Mouse (Mus musculus) left cerebral cortex, postnatal 10 days (tissue): ENCODE measurements at regions not wholly inside any gene's neighbourhood (a gene's known extent, or its start where the extent isn't known, plus 50 kb on each side); places are given as distances from the start of the nearest gene placed in this dataset.

ENCODE experiments used
- DNase-seq, 2 experiments: peaks; one replicate each; pipeline ENCODE4 v3.0.0; 2021 to 2022; ENCODE audit warnings: low spot score in 2 of 2, mixed read lengths in 1 of 2; ENCODE audit errors: extremely low spot score in 1 of 2
- intact Hi-C: fragments of 180-260 bp; cut with DNase I; formaldehyde crosslinking; loops from one replicate; pipeline ENCODE4 v1.15.1; 2025

DNA sequence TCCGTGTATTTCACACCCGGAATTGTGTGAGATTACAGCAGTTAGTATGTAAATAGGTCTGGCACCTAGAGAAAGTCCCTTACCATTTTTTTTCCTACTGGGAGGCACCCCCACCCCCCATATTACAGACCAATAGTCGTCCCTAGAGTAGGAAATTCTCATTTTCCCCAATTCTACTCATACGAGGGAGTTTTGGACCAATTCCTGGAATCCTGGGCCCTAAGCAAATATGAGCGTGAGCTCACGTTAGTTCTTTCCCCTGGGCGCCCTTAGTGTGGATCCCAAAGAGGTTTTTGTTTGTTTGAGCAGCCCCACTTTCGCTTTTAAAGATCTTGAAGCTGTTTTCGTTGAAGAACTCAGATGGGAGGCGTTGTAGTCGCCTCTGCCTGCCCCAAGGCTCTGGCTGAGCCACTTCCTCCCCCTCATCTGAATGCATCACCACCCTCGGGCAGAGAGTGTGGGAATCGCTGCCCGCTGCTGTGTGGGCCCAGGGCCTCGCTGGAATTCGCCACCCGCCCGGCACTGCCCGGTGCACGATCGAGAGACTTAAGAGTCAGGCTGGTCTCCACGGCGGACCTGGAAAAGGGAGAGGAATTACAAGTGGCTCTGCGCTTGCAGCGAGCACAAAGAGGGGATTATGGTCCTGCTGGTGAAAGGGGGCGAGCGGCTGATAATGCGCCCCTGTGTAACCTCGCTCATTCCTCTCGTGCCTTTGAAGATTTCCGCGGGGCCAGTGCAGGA lies 80.6 kb upstream of the Akt3 start:
- DNase-seq, result peak; percentile 71 to 79
- intact Hi-C loops, result no loop called here

DNA sequence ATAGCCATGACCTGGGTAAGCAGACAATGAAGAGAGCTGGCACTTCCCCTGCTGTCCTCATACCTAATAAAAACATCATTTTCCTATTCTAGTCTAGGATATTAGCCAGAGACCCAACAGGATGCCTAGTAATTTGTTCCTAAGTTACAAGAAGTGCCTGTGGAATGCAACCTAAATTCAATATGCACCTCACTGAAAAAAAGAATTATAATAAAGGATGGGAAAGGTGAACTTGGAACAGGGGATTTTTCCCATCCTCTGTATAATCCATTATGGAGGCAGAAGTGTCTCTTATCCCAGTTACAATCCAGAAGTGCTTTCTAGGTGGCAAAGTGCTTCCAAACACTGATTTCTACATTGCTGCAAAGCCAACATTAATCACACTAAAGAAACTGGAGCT lies 79.8 kb upstream of the Akt3 start:
- DNase-seq, result no peak
- intact Hi-C loops, result no loop called here

DNA sequence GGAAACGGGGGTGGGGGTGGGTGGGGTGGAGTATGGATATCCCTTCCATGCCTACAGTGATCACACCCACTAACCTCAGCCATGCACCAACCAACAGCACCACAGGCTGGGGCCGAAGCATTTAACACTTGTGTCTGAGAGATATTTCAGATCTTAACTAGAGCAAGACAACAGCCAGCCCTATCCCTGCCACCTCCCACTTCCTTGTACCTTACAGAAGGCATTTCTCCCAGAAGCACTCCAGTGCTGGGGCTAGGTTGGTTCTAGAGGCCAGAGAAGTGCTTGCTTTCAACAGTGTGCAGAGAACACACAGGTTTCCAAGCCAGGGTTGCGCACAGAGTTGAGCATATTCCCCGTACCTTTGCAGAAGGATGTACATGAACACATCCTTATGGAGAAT lies 79.1 kb upstream of the Akt3 start:
- no peak for DNase-seq
- intact Hi-C loops, result no loop called here

DNA sequence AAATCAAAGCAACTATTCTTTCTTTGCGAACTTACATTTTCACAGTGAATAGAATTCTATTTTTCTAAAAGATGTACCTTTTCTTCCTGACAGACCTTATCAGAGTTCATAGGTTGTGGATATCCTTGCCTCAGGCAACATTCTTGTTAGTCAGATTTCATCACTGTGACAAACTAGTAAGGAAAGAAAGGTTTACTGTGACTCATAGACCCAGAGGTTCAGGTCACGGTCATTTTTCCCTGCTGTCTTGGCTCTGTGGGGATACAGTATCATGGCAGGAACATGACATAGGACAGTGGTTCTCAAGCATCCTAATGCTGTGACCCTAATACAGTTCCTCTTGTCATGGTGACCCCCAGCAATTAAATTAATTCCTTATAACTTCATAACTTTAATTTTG lies 78.4 kb upstream of the Akt3 start:
- no peak for DNase-seq
- intact Hi-C loops, result no loop called here

DNA sequence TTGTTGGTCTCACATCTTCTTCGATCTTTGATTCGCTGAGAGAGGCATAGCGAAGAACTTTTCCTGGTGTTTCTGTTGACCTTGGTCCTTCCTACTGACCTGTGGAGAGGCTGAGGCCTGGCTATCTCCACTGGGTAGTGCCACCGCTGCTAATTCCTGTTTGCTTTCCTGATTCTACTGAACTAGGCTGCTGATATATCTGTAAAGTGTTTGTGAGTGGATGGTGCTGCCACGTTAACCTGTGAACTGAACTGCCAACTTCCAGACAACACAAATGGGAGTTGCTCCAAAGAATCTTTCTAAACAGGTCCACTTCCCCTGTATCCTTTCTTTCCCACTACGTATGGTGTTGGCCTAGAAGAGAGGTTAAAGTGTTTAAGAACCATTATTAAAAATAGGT lies 78.0 kb upstream of the Akt3 start:
- intact Hi-C loops, result no loop called here
- DNase-seq, result no peak

DNA sequence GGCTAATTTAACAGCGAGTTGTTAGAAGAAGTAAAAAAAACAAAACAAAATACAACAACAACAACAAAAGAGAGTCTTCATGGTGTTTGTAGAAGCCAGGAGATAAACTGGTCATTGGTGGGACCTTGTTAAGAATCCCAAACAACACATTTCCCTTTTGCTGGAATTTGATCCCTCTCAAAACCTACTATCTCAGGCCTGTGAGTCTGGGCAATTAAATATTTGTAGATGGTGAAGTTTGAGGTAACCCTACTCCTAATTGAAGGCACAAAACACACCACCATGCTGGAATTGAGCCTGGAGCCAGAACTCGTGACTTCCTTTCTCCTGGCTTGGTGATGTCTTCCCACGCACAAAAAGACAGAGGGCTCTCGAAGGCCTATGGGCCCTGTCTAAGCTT lies 65.4 kb upstream of the Akt3 start:
- no peak for DNase-seq
- intact Hi-C loops, result no loop called here

DNA sequence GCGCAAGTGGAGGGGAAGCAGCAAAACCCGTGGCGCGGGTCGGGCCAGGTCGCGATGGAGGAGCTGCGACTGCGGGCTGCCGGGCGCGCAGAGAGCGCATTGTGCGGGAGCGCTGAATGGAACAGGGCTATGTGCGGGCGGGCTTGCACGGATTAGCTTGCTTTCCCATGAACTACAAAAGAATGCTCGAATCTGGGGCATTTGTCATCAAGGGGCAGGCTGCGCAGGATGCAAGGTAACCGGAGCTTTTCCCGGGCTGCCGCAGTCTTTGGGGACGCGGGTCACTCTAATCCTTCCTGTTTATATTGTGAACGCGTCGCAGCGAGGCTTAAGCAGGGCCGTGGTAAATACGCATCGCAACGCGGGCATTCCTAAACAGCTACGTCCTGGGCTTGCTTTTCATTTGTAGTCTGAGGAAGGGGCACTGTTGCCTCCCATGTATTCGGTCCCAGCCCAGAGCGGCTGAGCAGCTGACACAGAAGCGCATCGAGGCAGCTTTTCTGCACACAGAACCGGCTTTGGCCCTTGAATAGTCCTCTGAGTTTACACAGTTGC lies 64.8 kb upstream of the Akt3 start:
- intact Hi-C loops, result no loop called here
- peak; percentile 16 to 58 for DNase-seq

DNA sequence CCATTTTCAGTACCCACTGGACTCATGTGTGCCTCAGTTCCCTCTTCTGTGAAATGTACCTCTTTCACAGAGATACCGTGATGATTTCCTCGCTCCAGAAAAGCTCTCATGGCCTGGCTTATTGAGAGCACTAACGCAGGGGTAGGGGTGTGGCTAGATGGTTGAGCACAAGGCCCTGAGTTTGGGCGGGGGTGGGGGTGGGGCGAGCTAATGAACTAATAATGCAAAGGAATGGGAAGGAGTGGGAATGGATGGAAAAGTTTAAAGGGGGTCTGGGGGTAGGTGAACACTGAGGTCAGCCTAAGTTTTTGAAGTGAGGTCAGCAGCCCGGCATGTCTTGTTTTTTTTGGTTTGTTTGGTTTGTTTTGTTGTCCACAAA lies 64.3 kb upstream of the Akt3 start:
- no peak for DNase-seq
- intact Hi-C loops, result no loop called here

DNA sequence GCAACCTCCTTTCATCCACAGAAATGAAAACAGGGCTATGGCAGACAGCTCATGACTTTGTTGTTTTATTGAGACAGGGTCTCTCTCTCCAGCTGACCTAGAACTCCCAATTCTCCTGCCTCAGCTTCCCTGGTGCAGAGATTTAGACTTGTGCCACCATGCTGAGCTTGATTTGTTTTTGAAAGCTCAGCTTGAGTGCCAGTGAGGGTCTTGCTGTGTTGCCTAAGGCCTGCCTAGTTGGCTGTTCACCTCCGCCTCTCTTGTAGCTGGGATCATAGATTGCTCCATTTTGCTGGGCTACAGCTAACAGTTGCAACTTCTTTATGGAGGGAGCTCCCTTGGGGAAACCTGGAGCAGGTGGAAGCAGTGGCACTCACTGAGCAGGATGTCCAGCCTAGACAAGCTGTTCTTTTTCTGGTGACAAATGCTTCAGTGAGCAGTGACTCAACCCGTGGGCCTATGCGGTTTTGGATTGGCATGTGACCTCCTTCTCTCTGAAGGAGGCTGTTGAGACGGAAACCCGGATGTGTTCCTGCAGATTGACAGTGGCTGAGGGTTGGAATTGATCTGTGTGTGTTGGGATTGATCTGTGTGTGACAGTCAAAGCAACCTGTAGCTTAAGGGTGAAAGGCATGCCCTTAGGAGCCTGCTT lies 63.8 kb upstream of the Akt3 start:
- DNase-seq, result no peak
- intact Hi-C loops, result no loop called here

DNA sequence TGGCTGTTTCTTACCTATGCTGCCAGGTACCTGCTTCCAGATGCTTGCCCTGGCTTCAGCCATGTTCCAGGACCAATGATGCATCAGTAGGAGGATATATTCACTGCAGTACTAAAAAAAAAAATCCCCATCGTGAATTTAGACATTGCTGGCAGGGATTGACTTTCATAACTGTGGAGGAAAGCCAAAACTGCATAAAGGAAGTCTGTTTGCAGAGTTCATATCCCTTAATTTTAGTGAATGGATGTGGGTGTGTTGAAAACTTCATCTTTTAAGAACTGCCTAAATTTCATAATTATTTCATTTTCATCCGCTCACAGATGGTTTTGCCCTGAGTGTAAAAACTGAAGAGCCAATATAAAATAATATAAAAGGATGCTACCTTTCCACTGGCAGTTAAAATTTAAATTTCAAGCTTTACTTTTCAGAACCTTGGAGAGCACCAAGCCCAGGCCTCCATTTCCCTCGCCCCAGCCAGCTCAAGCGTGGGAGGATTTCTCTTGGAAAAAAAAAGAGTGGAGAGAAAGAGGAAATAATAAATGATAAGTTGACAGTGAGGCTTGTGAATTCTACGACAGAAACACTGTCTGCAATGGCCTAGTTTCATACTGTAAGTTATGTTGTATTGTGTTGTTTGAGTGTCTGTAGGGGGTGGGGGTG lies 50.3 kb upstream of the Akt3 start:
- intact Hi-C loops, result no loop called here
- DNase-seq, result peak in 1 of 2 experiments; percentile 37
